Mouse (Mus musculus) E14TG2a.4 (cell line): ENCODE measurements around the gene Hebp2.

Experiments used
- H3K27me3 ChIP-seq: 2 replicates; pipeline ENCODE4 v1.6.1; 2014; ENCODE audit warnings: low read length, control low read depth; ENCODE audit not compliant: insufficient read depth
- H3K36me3 ChIP-seq: 2 replicates; pipeline ENCODE4 v1.6.1; 2014; ENCODE audit warnings: low read length, control low read depth; ENCODE audit not compliant: insufficient read depth
- H3K4me1 ChIP-seq: replicated peaks from 2 replicates; pipeline ENCODE4 v1.6.1; 2014; ENCODE audit warnings: low read depth, low read length, control low read depth
- H3K4me3 ChIP-seq: replicated peaks from 2 replicates; pipeline ENCODE4 v1.5.1; 2014; ENCODE audit warnings: mild to moderate bottlenecking, low read length
- H3K9me3 ChIP-seq: 2 replicates; pipeline ENCODE4 v1.6.1; 2014; ENCODE audit warnings: low read length, control low read depth
- CTCF ChIP-seq: conservative IDR thresholded peaks from 2 replicates; pipeline ENCODE4 v1.5.1; 2014; ENCODE audit warnings: low read length
- NANOG ChIP-seq: IDR thresholded peaks from 2 replicates; pipeline ENCODE4 v1.6.1; 2014; ENCODE audit warnings: borderline replicate concordance, low read length, mixed read lengths
- POU5F1 ChIP-seq: IDR thresholded peaks from 2 replicates; pipeline ENCODE4 v1.6.1; 2014; ENCODE audit warnings: low read length, borderline replicate concordance

The Hebp2 gene

GRCm38 (mm10) chr10:18501997-18502396, 43.9 kb downstream of the Hebp2 start:
- Histone ChIP-seq H3K9me3 (no peaks in the 10 kb centered on the region), H3K4me1 (peaks cover 61% of the 10 kb centered on the region), H3K27me3 (no peaks in the 10 kb centered on the region), H3K4me3 (0 out of 2 replicates have a peak overlapping the region, but pooled peaks have one; percentile 17), H3K36me3 (peaks cover 6% of the 10 kb centered on the region)
- peak; percentile 52; the same call in 1 of the 2 replicates for TF ChIP-seq NANOG
- TF ChIP-seq CTCF: no peak

GRCm38 (mm10) chr10:18497066-18497465, 48.8 kb downstream of the Hebp2 start:
- Histone ChIP-seq H3K4me1 (peaks cover 31% of the 10 kb centered on the region), H3K4me3 (no peak overlapping the region), H3K27me3 (no peaks in the 10 kb centered on the region), H3K36me3 (peaks cover 6% of the 10 kb centered on the region), H3K9me3 (no peaks in the 10 kb centered on the region)
- TF ChIP-seq CTCF (no peak), POU5F1 (no peak), NANOG (no peak)

- Histone ChIP-seq H3K9me3 (no peaks in the 10 kb centered on the region), H3K4me1 (peaks cover 22% of the 10 kb centered on the region), H3K4me3 (no peak overlapping the region), H3K27me3 (no peaks in the 10 kb centered on the region), H3K36me3 (no peaks in the 10 kb centered on the region)
- no peak for TF ChIP-seq NANOG
- TF ChIP-seq POU5F1: no peak
- TF ChIP-seq CTCF: no peak
Observed at GRCm38 (mm10) chr10:18494249-18494648, 51.6 kb downstream of the Hebp2 start.

DNA sequence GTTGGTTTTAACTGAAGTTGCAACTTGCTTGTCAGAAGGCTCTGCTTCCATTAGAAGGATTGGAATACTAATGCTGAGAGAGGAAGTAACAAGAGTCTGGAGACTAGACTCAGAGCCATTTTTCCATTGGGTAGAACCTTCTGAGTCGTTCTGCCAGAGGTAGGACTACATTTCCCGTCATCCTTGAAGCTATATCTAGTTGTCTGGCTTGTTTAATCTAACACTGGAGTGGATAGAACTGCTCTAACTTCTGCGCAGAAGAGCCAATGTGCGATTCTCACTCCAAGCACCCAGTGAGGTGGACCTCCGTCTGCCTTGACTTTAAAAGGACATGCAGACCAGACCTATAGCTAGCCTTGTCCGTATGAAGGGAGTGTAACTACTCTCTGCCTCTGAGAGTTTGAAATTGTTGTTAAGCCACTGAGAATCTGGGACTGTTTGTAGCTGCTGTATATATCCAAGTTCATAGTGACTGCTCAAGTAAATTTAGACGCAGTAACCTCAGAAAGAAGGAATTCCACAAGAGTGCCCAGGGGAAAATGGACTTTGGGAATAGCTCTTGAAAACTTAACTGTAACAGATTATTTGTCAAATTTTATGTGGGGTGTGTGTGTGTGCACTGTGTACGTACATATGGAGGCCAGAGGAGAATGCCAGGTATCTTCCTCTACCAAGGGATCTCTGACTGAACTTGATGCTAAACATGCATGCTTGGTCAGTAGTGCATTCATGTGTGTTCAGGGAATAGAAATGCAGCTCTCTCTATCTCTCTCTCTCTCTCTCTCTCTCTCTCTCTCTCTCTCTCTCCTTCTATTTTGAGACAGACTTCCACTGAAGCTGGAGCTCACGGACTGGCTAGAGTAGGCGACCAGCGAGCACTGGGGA, 52.6 kb downstream of the Hebp2 start:
- TF ChIP-seq CTCF (no peak), POU5F1 (no peak), NANOG (no peak)
- H3K36me3 ChIP-seq: no peaks in the 10 kb centered on the region
- H3K27me3 ChIP-seq: no peaks in the 10 kb centered on the region
- no peak overlapping the region for H3K4me3 ChIP-seq
- no peaks in the 10 kb centered on the region for H3K9me3 ChIP-seq
- H3K4me1 ChIP-seq: peaks cover 22% of the 10 kb centered on the region

DNA sequence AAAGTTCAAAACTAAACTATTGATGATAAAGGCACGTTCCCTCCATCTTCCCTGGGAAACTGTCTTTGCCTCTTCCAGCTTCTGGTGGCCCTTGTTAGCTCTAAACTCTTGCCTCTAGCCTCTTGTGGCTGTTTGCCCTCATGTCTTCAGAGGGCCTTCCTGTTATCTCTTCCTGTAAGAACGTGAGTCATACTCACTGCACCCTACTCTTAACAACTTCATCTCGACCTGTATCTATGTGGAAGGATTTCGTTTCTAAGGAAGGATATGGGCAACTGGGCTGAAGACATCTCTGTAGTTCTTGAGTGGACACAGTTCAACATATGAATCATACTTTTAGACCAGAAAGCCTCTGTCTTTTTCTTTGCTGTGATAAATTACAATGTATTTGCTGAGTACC, 53.9 kb downstream of the Hebp2 start:
- H3K36me3 ChIP-seq: no peaks in the 10 kb centered on the region
- H3K4me3 ChIP-seq: no peak overlapping the region
- H3K27me3 ChIP-seq: no peaks in the 10 kb centered on the region
- no peaks in the 10 kb centered on the region for H3K9me3 ChIP-seq
- peaks cover 12% of the 10 kb centered on the region for H3K4me1 ChIP-seq
- TF ChIP-seq CTCF (no peak), POU5F1 (no peak), NANOG (no peak)

DNA sequence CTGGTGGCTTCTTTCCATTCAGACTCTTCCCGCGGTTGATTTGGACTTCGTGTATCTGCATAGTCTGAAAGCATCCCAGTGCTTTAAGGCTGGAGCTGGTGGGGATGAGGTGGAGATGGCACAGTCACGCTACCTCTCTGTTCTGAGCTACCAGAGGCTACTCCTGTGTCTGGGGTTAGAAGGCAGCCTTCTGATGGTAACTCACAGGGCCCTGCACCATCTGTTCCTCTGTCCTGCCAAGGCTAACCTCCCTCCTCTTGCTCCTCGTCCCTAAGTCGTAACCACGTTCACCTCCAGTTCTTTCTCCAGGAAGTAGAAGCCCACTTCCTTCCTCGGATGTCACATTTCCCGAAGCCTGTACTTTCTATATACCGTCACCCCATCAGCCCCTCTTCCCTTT, 55.9 kb downstream of the Hebp2 start:
- H3K36me3 ChIP-seq: no peaks in the 10 kb centered on the region
- TF ChIP-seq NANOG (no peak), CTCF (no peak), POU5F1 (no peak)
- H3K9me3 ChIP-seq: no peaks in the 10 kb centered on the region
- H3K4me3 ChIP-seq: no peak overlapping the region
- H3K27me3 ChIP-seq: no peaks in the 10 kb centered on the region
- peaks cover 6% of the 10 kb centered on the region; the same call in 1 of the 2 replicates for H3K4me1 ChIP-seq
